Mouse (Mus musculus) ovary, adult 18-20 months (tissue): ENCODE measurements around the gene Krt23.

Experiments
- DNase-seq: peaks from one replicate; pipeline ENCODE4 v3.0.0; 2022; ENCODE audit warnings: low spot score, mixed read lengths

Krt23 gene

DNA sequence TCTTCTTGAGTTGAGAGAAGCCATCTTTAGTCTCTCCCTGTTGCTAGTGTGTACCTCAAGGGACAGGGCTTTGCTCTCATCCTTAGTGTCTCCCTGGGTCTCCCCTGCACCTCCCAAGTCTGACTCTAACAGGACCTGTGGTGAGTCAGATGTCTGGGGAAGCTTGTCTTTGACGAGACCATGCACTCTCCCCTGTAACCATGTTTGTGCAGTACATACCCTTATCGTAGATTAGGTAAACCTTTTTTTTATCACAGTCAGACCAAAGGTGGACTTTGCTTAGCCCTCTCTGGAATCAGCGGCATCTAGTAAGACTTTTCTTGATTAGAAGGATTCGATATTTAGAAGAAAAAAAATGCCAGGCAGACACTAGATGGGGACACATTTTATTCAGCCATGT, 38.9 kb downstream of the Krt23 start:
- no peak for DNase-seq

DNA sequence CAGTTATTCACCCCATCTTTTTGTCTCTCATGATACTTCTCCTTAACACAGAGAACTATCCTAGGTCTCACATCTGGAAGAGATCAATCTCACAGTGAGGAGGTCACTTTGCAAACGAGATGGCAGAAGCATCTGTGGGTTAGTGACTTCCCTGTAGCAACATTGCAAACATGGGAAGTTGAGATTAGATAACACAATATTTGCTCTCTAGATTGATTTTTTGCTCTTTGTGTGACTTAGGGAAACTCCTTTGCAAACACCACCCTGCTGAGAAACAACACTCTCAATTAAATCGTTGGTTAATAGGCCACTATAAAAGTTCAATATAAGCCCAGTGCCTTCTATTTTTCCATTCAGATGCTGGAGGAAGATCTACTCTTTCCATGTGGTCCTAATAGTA, 44.2 kb downstream of the Krt23 start:
- no peak for DNase-seq

DNA sequence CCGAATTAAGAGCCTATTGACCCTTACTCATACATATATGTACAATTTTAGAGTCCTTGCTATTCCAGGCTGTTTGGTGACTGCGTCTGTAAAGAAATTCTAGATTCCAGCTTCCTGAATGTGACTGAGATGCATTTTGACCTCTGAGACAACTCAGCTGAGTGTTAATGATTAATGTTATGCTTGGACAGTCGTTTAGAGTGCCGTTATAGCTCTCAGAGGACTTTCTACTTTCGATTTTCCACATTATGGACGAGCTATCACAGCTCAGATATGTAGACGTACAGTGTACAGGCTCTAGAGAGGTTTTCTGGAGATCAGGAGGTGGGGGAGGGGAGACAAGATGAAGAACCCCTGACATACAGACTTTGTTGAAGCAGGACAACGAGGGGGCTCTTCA, 51.7 kb downstream of the Krt23 start:
- DNase-seq: no peak

DNA sequence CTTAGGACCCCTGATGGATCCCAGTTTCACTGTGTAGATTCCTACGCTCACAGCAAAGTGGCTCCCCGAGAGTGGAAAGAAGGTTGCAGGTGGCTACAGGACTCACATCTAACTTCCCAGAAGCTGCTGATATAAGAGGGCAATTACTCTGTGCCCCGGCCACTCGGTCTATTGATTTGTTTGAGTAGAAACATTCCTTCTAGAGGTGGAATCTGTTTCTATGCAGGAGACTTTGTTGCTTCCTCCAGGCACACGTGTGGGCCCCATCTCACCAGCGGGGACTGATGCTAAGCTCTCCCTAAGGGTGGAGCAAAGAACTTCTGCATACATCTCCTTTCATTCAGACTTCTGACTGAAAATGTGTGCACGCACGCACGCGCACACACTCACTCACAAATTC, 53.5 kb downstream of the Krt23 start:
- DNase-seq: no peak

DNA sequence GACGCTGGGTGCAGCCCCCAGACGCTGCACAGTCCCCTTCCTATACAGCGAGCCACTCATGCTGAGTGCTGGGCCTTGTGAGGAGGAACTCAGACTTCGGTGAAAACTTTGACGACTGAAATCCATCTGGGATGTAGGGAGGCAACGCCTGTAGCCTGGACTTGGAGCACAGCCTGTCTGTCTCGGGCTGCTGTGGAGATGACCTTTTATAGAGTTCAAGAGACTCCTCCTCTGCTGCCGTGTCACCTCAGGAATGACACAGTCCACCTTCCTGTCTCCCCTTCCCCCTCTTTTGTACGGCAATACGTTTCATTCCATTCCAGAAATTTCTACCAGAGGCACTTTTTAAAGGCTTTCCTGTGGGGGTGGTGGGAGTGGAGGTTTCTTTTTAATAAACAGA, 55.0 kb downstream of the Krt23 start, which contains the start of gene Krt20:
Gene Krt20, minus strand, starts transcription at position 179 of the 400 bp plus-strand sequence.
- no peak for DNase-seq

DNA sequence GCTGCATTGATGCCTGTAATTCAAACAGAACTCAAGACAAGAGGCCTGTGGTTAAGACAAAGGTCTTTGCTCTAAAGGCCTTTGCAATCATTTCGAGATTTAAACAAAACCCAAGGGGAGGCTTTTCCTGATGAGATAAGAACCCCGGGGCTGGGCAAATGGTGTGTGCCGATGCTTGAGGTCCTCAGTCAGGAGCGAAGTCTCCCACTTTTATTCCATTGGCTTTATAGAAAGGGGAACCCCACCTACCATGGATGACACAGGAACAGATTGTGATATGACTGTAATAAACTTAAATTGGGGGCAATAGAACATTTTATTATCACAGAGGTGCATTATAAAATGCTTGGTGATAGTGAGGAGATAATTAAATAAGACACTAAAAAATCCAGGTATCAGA, 56.3 kb downstream of the Krt23 start:
- DNase-seq: no peak

DNA sequence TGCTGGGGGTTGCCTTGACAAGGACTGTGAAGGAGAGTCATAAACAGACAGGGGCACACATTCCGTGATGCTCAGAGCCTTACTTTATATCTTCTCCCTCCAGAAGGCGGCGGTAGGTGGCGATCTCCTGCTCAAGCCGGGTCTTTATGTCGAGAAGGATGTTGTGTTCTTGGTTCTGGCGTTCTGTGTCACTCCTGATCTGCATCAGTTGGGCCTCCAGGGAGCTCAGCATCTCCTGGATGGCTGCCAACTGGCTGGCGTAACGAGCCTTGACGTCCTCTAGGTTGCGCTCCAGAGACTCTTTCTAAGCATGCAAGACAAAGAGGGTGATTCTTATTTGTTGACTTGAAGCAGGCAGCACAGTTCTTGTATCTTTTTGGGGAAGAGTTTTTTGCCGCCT, 62.3 kb downstream of the Krt23 start:
- DNase-seq: no peak
